Mouse (Mus musculus) heart, postnatal 4 days (tissue): Measurements from ENCODE around the gene Nip7. TPM values are rescaled to one million over a fixed set of nuclear protein-coding genes. Genes with fewer than 3 reads are reported as not detected.
"Not testable (repeated sequence)": the region's sequence is repeated elsewhere in the genome, so short reads cannot be mapped to it uniquely, and the experiment has no call there.

Source experiments
- DNase-seq: peaks from one replicate; pipeline ENCODE4 v3.0.0; 2021
- total RNA-seq, 2 experiments: library from RNA; stranded (reverse); gene quantifications; 2 replicates each; pipeline ENCODE4 v1.2.3; 2021

Gene Nip7
- total RNA-seq = 10 to 100 TPM; 37.4 to 41.1 TPM

- DNase-seq = peak; percentile 95
These were observed at the start of gene Nip7, which contains the start of gene Cog8 for GRCm38 (mm10) chr8:107056076-107056972. Gene Nip7 (plus strand): TSS chr8:107056877. Gene Cog8 (minus strand): TSS chr8:107056689.

DNA sequence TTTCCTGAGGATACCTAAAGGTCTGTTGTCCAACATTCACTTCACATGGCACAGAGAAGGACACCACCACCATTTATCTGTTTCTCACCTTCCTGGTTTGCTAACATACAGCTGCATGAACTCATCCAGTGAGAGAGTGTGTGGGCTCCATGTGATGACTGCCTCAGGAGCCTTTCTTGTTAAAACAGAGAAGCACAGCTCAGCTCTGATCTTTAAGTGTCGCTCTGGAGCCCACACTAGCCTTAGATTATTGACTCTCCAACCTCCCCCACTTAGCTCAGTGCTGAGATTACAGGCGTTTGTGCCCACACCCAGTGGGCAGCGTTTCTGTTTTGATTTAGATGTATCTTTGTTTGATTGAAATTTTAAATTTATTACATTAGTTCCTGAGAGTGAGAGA is 48.9 kb upstream of the Nip7 start:
- no peak for DNase-seq

- no peak for DNase-seq
These were observed 44.0 kb upstream of the Nip7 start for GRCm38 (mm10) chr8:107012666-107013065.

- DNase-seq = no peak
These were observed 41.8 kb upstream of the Nip7 start for GRCm38 (mm10) chr8:107014915-107015314.

DNA sequence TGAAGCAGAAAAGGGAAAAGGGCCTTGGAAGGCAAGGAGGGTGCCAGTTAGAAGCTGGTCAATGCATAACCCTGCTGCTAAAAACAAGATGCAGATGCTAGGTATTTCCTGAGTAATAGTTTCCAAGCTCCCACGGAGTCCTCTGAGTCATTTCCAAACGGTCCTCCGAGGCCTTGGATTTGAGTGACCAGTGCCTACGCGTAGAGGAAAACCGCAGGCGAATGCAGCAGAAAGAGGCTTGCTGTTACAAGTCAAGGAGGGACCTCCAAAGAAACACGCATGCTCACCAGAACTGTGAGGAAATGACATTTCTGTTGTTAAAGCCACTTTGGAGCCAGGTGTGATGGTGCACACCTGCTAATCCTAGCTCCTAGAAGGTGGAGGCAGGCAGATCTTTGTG is 33.2 kb upstream of the Nip7 start:
- no peak for DNase-seq

- no peak for DNase-seq
These were observed 27.4 kb upstream of the Nip7 start for GRCm38 (mm10) chr8:107029310-107029709.

DNA sequence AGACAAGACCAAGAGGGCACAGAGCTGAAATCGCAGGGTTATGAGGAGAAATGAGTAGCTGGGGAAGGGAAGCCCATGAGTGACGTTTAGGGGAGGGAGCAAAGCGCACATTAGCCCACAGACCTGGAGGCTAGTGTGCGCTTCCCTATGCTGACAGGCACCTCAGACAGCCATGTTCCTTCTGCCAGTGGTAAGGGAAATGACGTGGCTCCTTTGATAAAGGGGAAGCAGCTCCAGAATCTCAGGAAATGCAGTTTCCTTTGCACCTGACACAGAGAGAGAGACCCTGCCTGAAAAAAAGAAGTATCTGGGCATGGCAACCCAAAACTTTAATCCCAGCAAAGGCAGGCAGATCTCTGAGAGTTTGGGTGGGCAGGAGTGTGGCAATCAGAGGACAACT is 26.6 kb upstream of the Nip7 start:
- no peak for DNase-seq

GRCm38 (mm10) chr8:107030650-107031576 is 25.8 kb upstream of the Nip7 start, which contains the start of gene Vps4a:
Gene Vps4a (plus strand): TSS chr8:107031222.
- DNase-seq = peak; percentile 98

DNA sequence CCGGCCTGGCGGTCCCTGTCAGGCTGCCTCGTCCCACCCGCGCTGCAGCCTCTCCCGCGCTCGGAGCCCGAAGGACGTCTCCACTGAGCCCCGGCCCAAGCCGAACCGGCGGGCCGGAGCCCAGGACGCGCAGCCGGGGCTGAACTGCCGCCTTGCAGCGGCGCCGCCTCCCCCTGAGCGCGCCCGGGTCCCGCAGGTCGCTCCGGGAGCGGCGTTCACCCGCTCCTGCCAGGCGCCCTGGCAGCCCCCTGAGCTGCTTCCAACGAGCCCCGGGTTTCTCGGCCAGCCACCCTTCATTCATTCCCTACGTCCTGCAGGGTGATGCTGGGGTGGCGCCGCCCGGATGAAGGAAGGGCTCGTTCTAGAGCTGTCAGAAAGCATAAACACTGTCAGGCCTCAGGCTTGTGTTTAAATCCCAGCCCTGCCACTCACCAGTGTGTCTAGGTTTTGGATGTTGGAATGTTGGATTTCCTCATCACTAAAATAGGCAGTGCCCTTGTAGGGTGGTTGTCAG is 25.0 kb upstream of the Nip7 start:
- DNase-seq = no peak

DNA sequence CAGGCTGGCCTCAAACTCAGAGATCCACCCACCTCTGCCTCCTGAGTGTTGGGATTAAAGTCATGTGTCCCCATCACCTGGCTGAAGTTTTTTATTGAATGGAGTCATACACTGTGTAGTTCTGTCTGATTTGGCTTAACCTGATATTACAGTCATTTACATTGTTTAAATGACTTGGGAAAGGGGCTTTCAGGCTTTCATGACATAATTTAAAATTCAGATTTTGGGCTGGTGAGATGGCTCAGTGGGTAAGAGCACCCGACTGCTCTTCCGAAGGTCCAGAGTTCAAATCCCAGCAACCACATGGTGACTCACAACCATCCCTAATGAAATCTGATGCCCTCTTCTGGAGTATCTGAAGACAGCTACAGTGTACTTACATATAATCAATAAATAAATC is 23.1 kb upstream of the Nip7 start:
- DNase-seq = not testable (repeated sequence)

DNA sequence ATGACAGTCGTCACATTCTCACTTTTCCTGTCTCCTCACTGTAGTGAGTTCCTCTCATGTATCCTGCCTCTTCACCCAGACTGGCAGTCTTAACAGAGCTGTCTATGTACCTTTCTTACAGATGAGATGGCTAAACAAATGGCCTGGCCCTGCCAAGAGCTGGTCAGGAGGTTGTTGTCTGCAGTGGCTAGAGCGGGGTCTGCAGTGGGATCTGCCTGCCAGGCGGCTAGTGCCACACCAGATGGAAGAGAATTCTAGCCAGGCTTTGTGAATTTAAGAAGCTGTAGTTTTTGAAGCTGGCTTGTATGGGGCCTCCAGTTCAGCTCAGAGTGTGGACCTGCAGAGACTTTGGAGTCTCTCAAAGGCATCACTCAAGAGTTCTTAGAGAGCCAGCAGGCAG is 21.0 kb upstream of the Nip7 start:
- no peak for DNase-seq

DNA sequence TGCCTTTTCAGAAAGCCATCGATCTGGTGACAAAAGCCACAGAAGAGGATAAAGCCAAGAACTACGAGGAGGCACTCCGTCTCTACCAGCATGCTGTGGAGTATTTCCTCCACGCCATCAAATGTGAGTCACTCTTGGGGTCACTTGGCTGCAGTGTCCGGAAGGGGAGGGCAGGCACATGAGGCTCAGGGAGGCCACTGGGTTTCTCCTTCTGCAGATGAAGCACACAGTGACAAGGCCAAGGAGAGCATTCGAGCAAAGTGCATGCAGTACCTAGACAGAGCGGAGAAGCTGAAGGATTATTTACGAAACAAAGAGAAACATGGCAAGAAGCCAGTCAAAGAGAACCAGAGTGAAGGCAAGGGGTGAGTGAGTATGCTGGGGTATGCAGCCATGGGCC is 20.1 kb upstream of the Nip7 start:
- peak; percentile 20 for DNase-seq

- no peak for DNase-seq
These were observed 16.0 kb upstream of the Nip7 start for GRCm38 (mm10) chr8:107040632-107041031.

DNA sequence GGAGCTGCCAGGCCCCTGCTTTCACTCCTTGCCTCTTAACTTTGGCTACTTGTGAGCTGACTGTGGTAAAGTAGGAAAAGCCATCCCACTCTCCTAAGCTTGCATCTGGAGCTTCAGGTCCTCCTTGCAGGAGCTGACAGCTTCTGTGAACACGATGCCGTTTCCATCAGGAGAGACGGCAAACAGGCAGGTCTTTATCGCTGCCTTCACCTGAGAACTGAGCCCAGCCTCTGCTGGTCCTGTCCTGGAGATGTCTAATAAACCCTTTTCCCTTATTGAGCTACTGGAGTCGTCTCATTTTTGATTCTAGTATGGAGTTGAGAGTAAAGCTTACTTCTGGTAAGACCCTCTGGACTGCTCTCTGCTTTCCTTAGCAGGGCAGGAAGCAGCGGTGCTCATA is 11.2 kb upstream of the Nip7 start:
- no peak for DNase-seq

- no peak for DNase-seq
These were observed 9.7 kb upstream of the Nip7 start for GRCm38 (mm10) chr8:107046976-107047375.

- DNase-seq = peak; percentile 84
These were observed 8.4 kb upstream of the Nip7 start, which contains the start of gene Pdf for GRCm38 (mm10) chr8:107048061-107048941. Gene Pdf (minus strand): TSS chr8:107048614.

DNA sequence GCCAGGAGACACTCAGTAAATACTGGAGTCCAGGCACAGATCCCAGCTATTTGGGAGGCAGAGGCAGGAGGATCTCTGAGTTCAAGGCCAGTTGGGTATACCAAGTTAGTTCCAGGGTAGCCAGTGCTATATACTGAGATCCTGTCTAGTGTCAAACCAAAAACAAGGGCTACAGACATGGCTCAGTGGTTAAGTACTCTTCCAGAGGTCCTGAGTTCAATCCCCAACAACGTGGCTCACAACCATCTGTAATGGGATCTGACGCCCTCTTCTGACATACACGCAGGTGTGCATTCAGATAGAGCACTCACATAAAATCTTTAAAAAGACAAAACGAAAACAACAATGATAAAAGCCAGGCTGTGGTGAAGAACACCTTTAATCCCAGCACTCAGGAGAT is 7.2 kb upstream of the Nip7 start:
- no peak for DNase-seq

DNA sequence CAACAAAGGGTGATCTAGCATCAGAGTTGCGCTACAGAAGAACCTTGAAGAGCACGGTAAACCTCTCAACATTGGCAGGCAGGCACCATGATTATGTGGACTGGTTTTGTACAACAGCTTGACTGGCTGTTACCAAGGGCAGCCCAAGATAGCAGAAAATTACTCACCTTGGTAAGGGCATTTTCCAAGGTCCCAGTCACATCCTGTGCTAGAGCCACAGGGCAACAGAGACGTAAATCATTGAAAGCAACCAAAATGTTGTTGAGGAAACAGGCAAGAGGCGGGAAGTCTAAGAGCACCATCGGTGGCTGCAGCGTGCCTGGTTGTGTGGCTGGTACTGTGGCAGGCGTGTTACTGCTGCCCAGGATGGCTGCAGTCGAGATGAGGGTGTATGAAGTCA is 4.6 kb upstream of the Nip7 start:
- DNase-seq = no peak

- no peak for DNase-seq
These were observed 294 bp downstream of the Nip7 start for GRCm38 (mm10) chr8:107056973-107057369.

- no peak for DNase-seq
These were observed 5.9 kb downstream of the Nip7 start for GRCm38 (mm10) chr8:107062613-107063012.
